Mouse (Mus musculus) olfactory bulb, adult 2 months (tissue): ENCODE results near the gene Akr1d1.

Experiments used
- CTCF ChIP-seq: fragments of 200-500 bp; IDR thresholded peaks from 2 replicates; pipeline ENCODE4 v1.5.1; 2012; ENCODE audit warnings: low read depth, mild to moderate bottlenecking, low read length, moderate library complexity; ENCODE audit not compliant: insufficient read depth
- POLR2A ChIP-seq: fragments of 200-500 bp; IDR thresholded peaks from 2 replicates; pipeline ENCODE4 v1.6.1; 2012; ENCODE audit warnings: mild to moderate bottlenecking, low read depth, low read length, moderate library complexity; ENCODE audit not compliant: insufficient read depth

DNA sequence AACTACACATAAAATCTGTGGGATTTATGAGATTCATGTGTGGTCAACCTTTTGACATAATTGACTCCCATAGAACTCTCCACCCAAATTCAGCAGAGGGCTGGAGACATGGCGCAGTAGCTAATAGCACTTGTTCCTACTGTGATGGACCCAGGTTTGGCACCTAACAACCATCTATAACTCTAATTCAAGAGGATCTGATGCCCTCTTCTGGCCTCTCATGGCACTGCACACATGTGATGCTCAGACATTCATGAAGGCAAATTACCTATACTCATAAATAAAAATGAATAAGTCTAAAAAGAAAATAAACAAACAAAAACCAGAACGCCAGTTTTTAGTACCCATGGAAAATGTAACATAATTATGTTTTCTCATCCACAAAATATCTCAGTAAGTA is 22.8 kb downstream of the Akr1d1 start:
- TF ChIP-seq CTCF (no peak), POLR2A (no peak)
